Comparison of ENCODE assay signal across 14 mouse cellular contexts in genomic region chr8:126525575-126525974, GRCm38 (mm10). TPM values are rescaled to one million over a fixed set of nuclear protein-coding genes. Genes with fewer than 3 reads are reported as not detected.
DNase-seq lines count a peak whose midpoint lies in the region; ATAC-seq and TF ChIP-seq lines count a peak whose summit lies in the region.
"Had no signal": no experiment of that assay in that cellular context is flagged by ENCODE, and none has a peak within 500 bp of the region (broad histone marks: within the 10 kb centered on the region; RNA-seq: fewer than 3 reads in every experiment).

No protein-coding gene starts in this region.

- no peaks in the 10 kb centered on the region for H3K36me3 ChIP-seq in liver, adult 2 months (ENCODE audit: control insufficient read depth, insufficient read depth, low read length)
- H3K36me3 ChIP-seq in liver, embryonic 12.5 days: no peaks in the 10 kb centered on the region
- no peaks in the 10 kb centered on the region for H3K36me3 ChIP-seq in hindbrain, embryonic 13.5 days
- H3K36me3 ChIP-seq: hindbrain, embryonic 15.5 days; neural tube, embryonic 13.5 days had no signal

- intact Hi-C loops in gastrocnemius, adult 2 months (cut with DNase I): loop anchor here (2.0 kb wide), 1 partner anchor 41 kb away; no protein-coding TSS in a partner anchor

- no peaks in the 10 kb centered on the region for H3K27me3 ChIP-seq in liver, adult 2 months (ENCODE audit: control insufficient read depth, insufficient read depth, low read length)
- no peaks in the 10 kb centered on the region for H3K27me3 ChIP-seq in liver, embryonic 12.5 days (replicated peaks)
- H3K27me3 ChIP-seq in hindbrain, embryonic 13.5 days: no peaks in the 10 kb centered on the region
- H3K27me3 ChIP-seq: CH12.LX; hindbrain, embryonic 15.5 days; megakaryocyte, embryonic 14.5 days; neural tube, embryonic 13.5 days had no signal

- no peaks in the 10 kb centered on the region for H3K79me2 ChIP-seq in liver, adult 2 months (ENCODE audit: control insufficient read depth, insufficient read depth, low read length)

- H3K4me3 ChIP-seq in gastrocnemius, adult 2 months: no peak overlapping the region
- H3K4me3 ChIP-seq in liver, adult 2 months (ENCODE audit: insufficient read depth, low read depth, low read length): no peak overlapping the region
- H3K4me3 ChIP-seq in liver, embryonic 12.5 days: no peak overlapping the region
- H3K4me3 ChIP-seq in brown adipose tissue, adult 24 weeks (ENCODE audit: insufficient read depth, low read depth, low read length): no peak overlapping the region
- H3K4me3 ChIP-seq in hindbrain, embryonic 13.5 days: no peak overlapping the region
- H3K4me3 ChIP-seq: hindbrain, embryonic 15.5 days; megakaryocyte, embryonic 14.5 days; neural tube, embryonic 13.5 days had no signal

- 70% methylated on average over 1 of the region's 1 CpGs for WGBS in liver, adult 2 months
- 52% methylated on average over 1 of the region's 1 CpGs for WGBS in liver, embryonic 12.5 days (ENCODE audit: insufficient replicate concordance)
- 83% methylated on average over 1 of the region's 1 CpGs for WGBS in hindbrain, embryonic 13.5 days

- DNase-seq in gastrocnemius, adult 2 months: no peak
- DNase-seq in gastrocnemius, postnatal 4 days (ENCODE audit: low spot score in 2 of 2): no peak
- DNase-seq in liver, adult 2 months (ENCODE audit: extremely low read depth, low read depth, low spot score): peak; percentile 77
- DNase-seq in lung, postnatal 10 days: peak; percentile 70
- DNase-seq in frontal cortex, postnatal 10 days (ENCODE audit: low spot score in 2 of 2): no peak
- DNase-seq: embryo, embryonic 11 days; thymus, adult 18-20 months had no signal

- ATAC-seq in liver, embryonic 12.5 days: no peak
- ATAC-seq in hindbrain, embryonic 13.5 days (ENCODE audit: low FRiP score): no peak

- no peak for TF ChIP-seq CTCF in gastrocnemius, adult 2 months (IDR thresholded peaks at IDR 0.05)
- no peak for TF ChIP-seq CTCF in liver, adult 2 months (IDR thresholded peaks at IDR 0.05; ENCODE audit: low read depth, low read length)

- peak overlapping the region; percentile 86 for H3K27ac ChIP-seq in gastrocnemius, adult 2 months
- peak overlapping the region; percentile 27 for H3K27ac ChIP-seq in liver, adult 2 months (replicated peaks; ENCODE audit: insufficient read depth, low read depth, low read length)
- H3K27ac ChIP-seq in liver, embryonic 12.5 days: no peak overlapping the region
- peak overlapping the region; percentile 95 for H3K27ac ChIP-seq in brown adipose tissue, adult 24 weeks (replicated peaks; ENCODE audit: low read depth, low read length)
- no peak overlapping the region for H3K27ac ChIP-seq in hindbrain, embryonic 13.5 days

- H3K4me2 ChIP-seq in liver, embryonic 12.5 days: no peak overlapping the region
- no peak overlapping the region for H3K4me2 ChIP-seq in hindbrain, embryonic 13.5 days
- H3K4me2 ChIP-seq: hindbrain, embryonic 15.5 days; neural tube, embryonic 13.5 days had no signal

- H3K9me3 ChIP-seq in liver, embryonic 12.5 days (replicated peaks): no peaks in the 10 kb centered on the region
- no peaks in the 10 kb centered on the region for H3K9me3 ChIP-seq in hindbrain, embryonic 13.5 days
- H3K9me3 ChIP-seq: hindbrain, embryonic 15.5 days; neural tube, embryonic 13.5 days had no signal

- no peak for TF ChIP-seq POLR2A in liver, adult 2 months (IDR thresholded peaks at IDR 0.05; ENCODE audit: extremely low read depth, insufficient read depth, low read length)

- H3K9ac ChIP-seq in liver, adult 2 months (ENCODE audit: low read depth, low read length): no peak overlapping the region
- H3K9ac ChIP-seq in liver, embryonic 12.5 days: no peak overlapping the region
- no peak overlapping the region for H3K9ac ChIP-seq in hindbrain, embryonic 13.5 days
- H3K9ac ChIP-seq: hindbrain, embryonic 15.5 days; neural tube, embryonic 13.5 days had no signal

- peaks cover 21% of the 10 kb centered on the region for H3K4me1 ChIP-seq in liver, adult 2 months (ENCODE audit: control insufficient read depth, insufficient read depth, low read length)
- peaks cover 11% of the 10 kb centered on the region for H3K4me1 ChIP-seq in liver, embryonic 12.5 days
- H3K4me1 ChIP-seq in brown adipose tissue, adult 24 weeks (ENCODE audit: control insufficient read depth, insufficient read depth, insufficient read length, low read length): peaks cover 42% of the 10 kb centered on the region
- peaks cover 9% of the 10 kb centered on the region; the same call in 1 of the 2 replicates for H3K4me1 ChIP-seq in hindbrain, embryonic 13.5 days (replicated peaks)

RNA-seq across cellular contexts. Expression of gene Tarbp1, which starts 50.7 kb away (rescaled TPM):
- total RNA-seq in gastrocnemius, adult 2 months (2021): 1 to 10 TPM; 4.8 to 7.1 TPM
- total RNA-seq in gastrocnemius, postnatal 4 days (2021): 1 to 10 TPM; 6.5 TPM
- total RNA-seq in liver, adult 2 months (2014; rRNA removed): 2.8 and 3.8 TPM in 2 replicates
- 1.6 and 2.4 TPM in 2 replicates for polyA plus RNA-seq in liver, adult 2 months (2012; rRNA removed)
- polyA plus RNA-seq in liver, embryonic 12.5 days (2016; fragmentation: Nextera tagmentation; extraction: Ambion mirVana): 3.3 and 3.4 TPM in 2 replicates
- polyA plus RNA-seq in brown adipose tissue, adult 24 weeks (2012; ENCODE audit: insufficient read depth, insufficient read length, missing spikeins): 0.79 and 1.1 TPM in 2 replicates
- polyA plus RNA-seq in hindbrain, embryonic 13.5 days (2015; fragmentation: Nextera tagmentation; extraction: Ambion mirVana): 1.5 and 1.6 TPM in 2 replicates

Comparison
In these comparisons a context has a peak if more than half of its experiments do, and no peak if none do; other contexts are left out.
1. H3K27ac ChIP-seq: peak in gastrocnemius, adult 2 months (single experiment), liver, adult 2 months (single experiment) and brown adipose tissue, adult 24 weeks (single experiment); none in liver, embryonic 12.5 days (single experiment) and hindbrain, embryonic 13.5 days (single experiment).
2. DNase-seq: peak in liver, adult 2 months (single experiment) and lung, postnatal 10 days (single experiment); none in gastrocnemius, adult 2 months (single experiment), gastrocnemius, postnatal 4 days (0 of 2) and frontal cortex, postnatal 10 days (0 of 2).